Mouse (Mus musculus) thymus, postnatal 25 days (tissue): ENCODE results near the gene Casp8.
"Not testable (repeated sequence)": the region's sequence is repeated elsewhere in the genome, so short reads cannot be mapped to it uniquely, and the experiment has no call there.

ENCODE experiments used
- DNase-seq: peaks from one replicate; pipeline ENCODE4 v3.0.0; 2022

The Casp8 gene

GRCm38 (mm10) chr1:58801558-58802285 is 6.5 kb downstream of the Casp8 start:
- no peak for DNase-seq

GRCm38 (mm10) chr1:58802322-58803273 is 7.4 kb downstream of the Casp8 start:
- DNase-seq = peak; percentile 89

GRCm38 (mm10) chr1:58803531-58803930 is 8.4 kb downstream of the Casp8 start:
- DNase-seq = no peak

- peak; percentile 49 for DNase-seq
Observed at GRCm38 (mm10) chr1:58806651-58807050, 11.5 kb downstream of the Casp8 start.

- DNase-seq = no peak
Observed at GRCm38 (mm10) chr1:58826319-58826718, 31.1 kb downstream of the Casp8 start.

GRCm38 (mm10) chr1:58830741-58831140 is 35.6 kb downstream of the Casp8 start:
- no peak for DNase-seq

GRCm38 (mm10) chr1:58832198-58832597 is 37.0 kb downstream of the Casp8 start:
- DNase-seq = no peak

GRCm38 (mm10) chr1:58856811-58857210 is 61.6 kb downstream of the Casp8 start:
- DNase-seq = not testable (repeated sequence)

GRCm38 (mm10) chr1:58859131-58859530 is 64.0 kb downstream of the Casp8 start:
- not testable (repeated sequence) for DNase-seq

GRCm38 (mm10) chr1:58859738-58860365 is 64.7 kb downstream of the Casp8 start:
- peak; percentile 48 for DNase-seq

- not testable (repeated sequence) for DNase-seq
Observed at GRCm38 (mm10) chr1:58860586-58860985, 65.4 kb downstream of the Casp8 start.

GRCm38 (mm10) chr1:58876500-58876899 is 81.3 kb downstream of the Casp8 start:
- not testable (repeated sequence) for DNase-seq

- not testable (repeated sequence) for DNase-seq
Observed at GRCm38 (mm10) chr1:58879291-58879690, 84.1 kb downstream of the Casp8 start.

- DNase-seq = not testable (repeated sequence)
Observed at GRCm38 (mm10) chr1:58883279-58883678, 88.1 kb downstream of the Casp8 start.

GRCm38 (mm10) chr1:58885646-58886045 is 90.5 kb downstream of the Casp8 start:
- DNase-seq = no peak

- no peak for DNase-seq
Observed at GRCm38 (mm10) chr1:58889826-58890546, 94.8 kb downstream of the Casp8 start.

- DNase-seq = not testable (repeated sequence)
Observed at GRCm38 (mm10) chr1:58890697-58891290, 95.6 kb downstream of the Casp8 start.

- not testable (repeated sequence) for DNase-seq
Observed at GRCm38 (mm10) chr1:58891481-58892170, 96.5 kb downstream of the Casp8 start.

GRCm38 (mm10) chr1:58892386-58892785 is 97.2 kb downstream of the Casp8 start:
- DNase-seq = not testable (repeated sequence)
